Mouse (Mus musculus) gastrocnemius, postnatal 36 days (tissue): ENCODE data around the gene Ppil6. TPM values are rescaled to one million over a fixed set of nuclear protein-coding genes. Genes with fewer than 3 reads are reported as not detected.

ENCODE experiments used
- DNase-seq, 2 experiments: peaks; one replicate each; pipeline ENCODE4 v3.0.0; 2022
- intact Hi-C: fragments of 180-260 bp; cut with DNase I; formaldehyde crosslinking; loops from one replicate; pipeline ENCODE4 v1.15.1; 2025
- total RNA-seq, 2 experiments: library from RNA; stranded (reverse); gene quantifications; 2 replicates each; pipeline ENCODE4 v1.2.3; 2021

The Ppil6 gene
- total RNA-seq, 2 experiments from 2014 or later, result not detected

DNA sequence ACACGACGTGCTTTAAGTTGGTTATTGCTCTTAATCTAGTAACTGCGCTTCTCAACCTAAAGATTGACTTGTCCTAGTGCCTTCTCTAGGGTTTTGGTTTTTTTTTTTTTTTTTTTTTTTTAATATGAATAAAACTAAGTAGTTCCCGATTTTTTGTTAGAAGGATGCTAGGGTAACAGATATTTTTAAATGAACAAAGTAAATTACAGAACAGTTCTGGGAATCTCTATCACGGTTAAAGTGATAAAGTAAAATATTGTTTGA is 30.1 kb downstream of the Ppil6 start:
- intact Hi-C loops, result no loop called here

DNA sequence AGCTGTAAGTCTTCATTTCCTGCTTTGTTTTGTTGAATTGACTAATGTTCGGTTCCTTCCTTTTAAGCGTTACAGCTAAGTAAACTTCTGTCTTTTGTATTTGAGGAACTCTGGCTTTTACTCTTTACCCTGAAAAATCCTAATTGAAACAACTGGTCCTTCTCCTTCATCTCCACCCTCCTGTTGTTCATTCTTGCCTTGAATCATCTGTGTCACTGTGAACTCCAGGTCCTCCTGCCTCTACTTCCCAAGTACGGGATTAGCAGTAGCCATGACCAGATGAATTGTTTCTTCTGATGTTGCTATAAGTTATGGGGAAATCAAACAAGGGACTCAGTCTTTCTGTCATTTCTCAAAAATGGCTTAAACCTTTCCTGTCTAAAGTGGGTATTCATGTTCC is 33.1 kb downstream of the Ppil6 start:
- no peak for DNase-seq
- intact Hi-C loops, result no loop called here

More for the DNA sequence above, 30.1 kb downstream of the Ppil6 start:
- no peak for DNase-seq

DNA sequence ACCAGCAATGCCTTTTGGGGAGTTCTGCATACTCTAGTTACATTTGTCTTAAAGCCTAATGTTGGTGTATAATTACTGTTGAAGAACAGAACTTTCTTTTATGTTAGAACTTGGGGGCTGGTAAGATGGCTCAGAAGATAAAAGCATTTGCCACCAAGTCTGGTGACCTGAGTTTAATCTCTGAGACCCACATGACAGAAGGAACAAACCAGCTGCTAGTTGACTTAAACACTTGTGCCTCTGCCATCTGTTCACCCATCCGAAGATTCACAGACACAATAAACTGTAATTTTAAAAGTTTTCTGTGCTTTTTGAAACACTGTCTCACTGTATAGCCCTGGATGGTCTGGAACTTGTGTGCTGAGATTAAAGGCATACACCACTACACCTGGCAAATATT is 35.5 kb downstream of the Ppil6 start:
- intact Hi-C loops, result no loop called here
- no peak for DNase-seq

DNA sequence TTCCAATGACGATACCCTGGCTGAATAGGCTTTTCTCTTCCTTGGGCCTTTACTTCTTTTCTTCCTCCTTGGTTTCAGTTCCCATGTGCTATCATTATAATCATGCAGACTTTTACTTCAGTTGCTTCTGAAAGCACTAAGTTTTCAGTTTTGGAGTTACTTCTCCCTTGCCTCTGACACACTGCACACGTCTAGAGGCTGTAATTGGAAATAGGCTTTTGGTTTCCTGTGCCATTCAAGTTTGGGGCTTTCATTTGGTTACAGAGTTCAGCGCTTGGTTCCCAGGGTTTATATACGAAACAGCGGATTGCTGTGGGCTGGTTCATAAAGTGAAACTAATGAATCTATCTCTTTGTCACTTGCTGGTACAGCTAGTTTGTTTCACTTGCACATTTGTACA is 39.7 kb downstream of the Ppil6 start:
- intact Hi-C loops, result no loop called here
- no peak for DNase-seq

DNA sequence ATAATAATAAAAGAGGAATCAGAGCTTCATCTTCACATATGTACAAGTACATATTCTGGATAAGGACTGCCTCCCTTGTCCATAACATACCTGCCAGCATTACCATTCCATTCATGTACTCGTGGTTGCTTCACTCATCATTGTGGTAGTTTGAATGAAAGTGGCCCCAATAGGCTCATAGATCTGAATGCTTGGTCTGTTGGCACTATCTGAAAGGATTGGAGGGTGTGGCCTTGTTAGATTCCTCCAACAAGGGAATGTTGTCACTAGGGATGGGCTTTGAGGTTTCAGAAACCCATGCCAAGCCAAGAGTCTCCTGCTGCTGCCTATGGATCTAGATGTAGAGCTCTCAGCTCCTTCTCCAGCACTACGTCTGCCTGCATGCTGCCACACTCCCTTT is 45.8 kb downstream of the Ppil6 start:
- DNase-seq, result no peak
- intact Hi-C loops, result no loop called here

DNA sequence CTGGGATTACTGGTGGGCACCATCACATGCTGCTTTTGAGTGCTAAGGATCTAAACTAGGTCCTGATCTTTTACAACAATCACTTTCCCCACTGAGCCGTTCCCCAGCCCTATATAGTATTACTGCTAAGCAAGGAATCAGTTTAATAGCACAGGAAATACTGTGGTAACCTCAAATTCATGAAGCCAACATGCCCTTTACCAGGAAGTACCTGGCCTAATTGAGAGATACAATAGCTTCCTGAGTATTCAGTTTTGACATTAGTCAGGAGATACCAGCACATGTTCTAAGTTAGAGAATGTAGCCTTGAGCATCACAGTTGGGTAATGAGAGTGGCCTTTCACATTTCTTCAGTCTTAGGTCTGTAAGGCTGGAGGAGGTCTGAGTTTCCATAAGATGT is 46.5 kb downstream of the Ppil6 start:
- intact Hi-C loops, result no loop called here
- no peak for DNase-seq

DNA sequence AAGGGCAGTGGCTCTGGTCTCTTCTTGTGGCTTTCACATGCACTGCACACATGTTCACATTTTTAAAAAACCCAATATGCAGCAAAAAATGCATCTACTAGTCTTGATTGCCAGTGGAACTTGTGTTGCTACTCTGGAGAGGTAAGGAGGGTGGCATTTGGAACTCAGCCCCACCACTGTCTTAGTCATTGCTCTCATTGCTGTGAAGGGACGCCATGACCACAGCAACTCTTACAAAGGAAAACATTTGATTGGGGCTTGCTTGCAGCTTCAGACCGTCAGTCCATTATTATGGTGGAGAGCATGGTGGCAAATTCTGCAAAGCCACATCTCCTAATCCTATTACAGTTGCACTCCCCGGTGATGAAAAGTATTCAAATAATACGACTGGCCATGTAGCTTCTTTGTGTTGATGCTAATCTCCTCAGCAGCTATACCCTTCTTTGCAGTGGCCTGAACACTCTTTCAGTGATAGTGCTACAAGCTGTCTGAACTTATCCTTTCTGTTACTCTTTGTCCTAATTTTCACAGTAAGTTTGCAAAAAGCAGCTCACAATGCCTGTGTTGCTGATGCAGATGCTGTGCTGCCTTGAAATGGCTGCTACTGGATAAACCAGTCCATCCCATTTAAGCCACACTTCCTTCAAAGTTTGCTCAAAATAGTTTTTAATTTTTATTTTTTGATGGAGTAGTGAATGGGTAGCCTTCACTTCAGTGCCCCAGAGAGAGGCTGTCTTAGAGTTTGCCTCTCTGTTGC is 47.2 kb downstream of the Ppil6 start:
- intact Hi-C loops, result no loop called here
- DNase-seq, result no peak

DNA sequence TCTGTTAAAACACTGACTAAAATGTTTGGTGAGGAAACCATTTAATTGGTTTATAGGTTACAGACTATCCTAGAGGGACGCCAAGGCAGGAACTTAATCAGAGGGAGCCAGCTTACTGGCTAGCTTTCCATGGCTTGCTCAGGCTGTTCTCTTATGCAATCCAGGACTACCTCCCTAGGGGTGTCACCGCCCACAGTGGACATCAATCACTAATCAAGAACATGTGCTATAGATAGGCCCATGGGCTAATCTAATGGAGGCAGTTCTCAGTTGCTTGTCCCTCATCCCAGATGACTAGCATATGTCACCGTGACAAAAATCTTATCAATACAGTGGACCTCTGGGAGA is 47.7 kb downstream of the Ppil6 start:
- DNase-seq, result no peak
- intact Hi-C loops, result no loop called here

DNA sequence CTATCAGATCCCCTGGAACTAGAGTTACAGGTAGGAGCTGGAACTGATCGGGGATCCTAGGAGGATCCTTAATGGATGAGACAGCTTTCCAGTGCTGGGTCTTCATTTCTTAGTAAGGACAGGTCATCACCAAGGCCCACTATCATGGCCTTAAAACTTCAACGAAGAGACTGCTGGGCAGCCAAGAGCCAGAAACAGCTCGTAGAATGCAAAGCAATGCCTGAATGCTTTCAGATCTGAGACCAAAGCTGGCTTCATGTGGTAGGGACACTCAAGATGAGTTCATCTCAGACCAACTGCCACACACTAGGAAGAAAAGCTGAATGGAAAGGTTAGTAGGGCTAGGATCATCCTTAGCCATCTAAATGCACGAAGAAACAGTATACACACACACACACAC is 48.7 kb downstream of the Ppil6 start:
- no peak for DNase-seq
- intact Hi-C loops, result no loop called here

DNA sequence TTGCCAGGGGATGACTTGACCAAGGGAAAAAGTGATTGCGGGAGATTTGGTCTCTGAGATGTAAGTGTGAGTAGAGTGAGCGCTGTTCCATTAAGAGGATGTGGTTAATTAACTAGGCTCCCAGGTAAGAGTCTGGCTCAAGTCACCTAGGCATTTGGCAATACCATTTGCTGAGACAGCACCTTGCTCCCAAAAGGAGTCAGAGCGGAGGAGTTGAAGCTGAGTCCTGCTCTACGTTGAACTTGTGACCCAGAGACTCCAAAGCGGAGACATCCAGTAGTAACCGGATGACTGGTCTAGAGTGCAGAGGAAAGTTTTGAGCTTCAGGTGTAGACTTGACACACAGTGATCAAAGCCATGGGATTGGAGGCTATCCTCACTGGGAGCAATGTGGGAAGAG is 51.8 kb downstream of the Ppil6 start:
- intact Hi-C loops, result no loop called here
- no peak for DNase-seq

DNA sequence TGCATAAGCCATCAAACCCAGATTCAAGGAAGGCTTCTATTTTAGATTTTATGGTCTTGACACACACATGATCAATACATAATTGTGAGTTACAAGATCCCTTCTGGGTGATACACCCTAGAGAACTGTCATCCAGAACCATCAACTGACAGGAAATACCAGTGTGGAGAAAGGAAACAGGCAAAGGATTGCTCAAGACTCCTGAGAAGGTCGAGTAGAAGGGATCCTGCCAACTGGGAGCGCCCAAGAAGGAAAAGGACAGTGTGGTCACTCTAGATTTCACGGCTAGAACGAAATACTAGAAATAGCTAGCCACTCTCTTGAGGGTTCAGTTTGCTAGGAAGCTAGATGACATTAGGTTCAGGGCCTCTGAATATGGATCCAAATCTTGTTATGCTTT is 53.2 kb downstream of the Ppil6 start:
- intact Hi-C loops, result no loop called here

DNA sequence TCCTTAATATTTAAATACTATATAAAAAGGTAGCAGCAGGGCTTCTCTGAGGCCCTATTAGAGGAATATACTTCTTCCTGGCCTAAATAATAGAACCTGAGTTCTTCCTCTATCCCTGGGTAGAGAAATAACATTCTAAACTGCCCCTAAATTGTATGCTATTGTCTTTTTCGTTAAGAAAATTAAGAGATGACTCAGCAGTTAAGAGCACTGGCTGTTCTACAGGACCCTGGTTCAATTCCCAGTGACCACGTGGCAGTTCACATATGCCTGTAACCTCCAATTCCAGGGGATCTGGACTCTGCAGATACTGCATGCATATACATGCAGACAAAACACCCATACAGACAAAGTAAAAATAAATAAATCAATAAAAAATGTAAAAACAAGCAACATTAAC is 53.6 kb downstream of the Ppil6 start:
- intact Hi-C loops, result no loop called here
- no peak for DNase-seq

More for the DNA sequence above, 53.2 kb downstream of the Ppil6 start:
- DNase-seq, result no peak

DNA sequence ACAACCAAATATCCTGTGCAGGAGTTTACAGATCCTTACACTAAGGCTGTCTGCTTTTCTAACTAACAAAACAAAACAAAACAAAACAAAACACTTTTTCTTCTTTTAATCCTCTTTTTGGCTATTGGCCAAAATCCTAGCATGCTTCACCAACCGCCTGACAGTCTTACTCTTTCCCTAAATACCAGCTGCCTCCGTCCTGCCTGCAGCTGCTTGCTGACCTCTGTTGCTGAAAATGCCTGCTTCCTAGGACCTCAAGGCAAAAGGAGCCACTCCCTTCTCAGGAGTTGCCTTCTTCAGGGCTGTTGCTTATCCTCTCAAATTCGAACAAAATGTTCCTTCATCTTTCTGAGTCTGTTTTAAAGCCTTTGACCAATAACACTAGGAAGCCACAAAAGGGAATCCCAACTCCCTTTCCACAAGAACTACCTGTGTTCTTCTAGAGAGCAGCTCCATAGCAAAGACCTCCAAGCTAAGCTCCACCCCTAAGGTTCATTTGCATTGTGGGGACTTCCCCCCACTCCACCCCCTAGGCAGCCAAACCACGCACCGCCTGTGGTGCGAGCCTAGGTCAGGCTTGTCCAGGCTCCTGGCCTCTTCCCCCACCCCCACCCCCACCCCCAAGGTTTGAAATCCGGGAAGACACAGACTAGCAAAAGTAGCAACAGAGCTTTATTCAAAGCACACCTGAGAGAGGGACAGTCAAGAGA is 54.4 kb downstream of the Ppil6 start:
- DNase-seq, result no peak
- intact Hi-C loops, result no loop called here

DNA sequence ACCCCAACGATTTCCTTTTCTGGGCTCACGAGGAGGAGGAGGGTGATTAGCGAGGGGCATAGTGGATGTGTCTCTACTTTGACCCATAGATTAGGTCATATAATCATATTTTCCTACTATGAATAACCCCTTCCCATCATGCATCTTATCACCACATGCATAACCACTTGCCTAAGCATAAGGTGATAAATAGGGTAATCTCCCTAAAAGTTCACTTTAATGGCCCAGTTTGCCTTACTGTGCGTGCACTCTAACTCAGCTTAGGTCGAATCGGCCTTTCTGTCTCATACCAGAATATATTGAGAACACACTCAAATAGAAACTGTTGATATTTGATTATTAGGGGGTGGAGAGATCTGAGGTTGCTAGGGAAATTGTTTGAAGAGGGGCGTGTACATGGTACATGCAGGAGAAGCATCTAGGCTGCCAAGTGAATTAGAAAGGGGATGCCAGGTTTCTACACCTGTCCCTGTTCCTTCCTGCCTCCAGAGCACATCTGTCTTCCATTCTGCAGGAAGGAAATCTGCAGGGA is 55.1 kb downstream of the Ppil6 start:
- intact Hi-C loops, result no loop called here
- DNase-seq, result no peak

DNA sequence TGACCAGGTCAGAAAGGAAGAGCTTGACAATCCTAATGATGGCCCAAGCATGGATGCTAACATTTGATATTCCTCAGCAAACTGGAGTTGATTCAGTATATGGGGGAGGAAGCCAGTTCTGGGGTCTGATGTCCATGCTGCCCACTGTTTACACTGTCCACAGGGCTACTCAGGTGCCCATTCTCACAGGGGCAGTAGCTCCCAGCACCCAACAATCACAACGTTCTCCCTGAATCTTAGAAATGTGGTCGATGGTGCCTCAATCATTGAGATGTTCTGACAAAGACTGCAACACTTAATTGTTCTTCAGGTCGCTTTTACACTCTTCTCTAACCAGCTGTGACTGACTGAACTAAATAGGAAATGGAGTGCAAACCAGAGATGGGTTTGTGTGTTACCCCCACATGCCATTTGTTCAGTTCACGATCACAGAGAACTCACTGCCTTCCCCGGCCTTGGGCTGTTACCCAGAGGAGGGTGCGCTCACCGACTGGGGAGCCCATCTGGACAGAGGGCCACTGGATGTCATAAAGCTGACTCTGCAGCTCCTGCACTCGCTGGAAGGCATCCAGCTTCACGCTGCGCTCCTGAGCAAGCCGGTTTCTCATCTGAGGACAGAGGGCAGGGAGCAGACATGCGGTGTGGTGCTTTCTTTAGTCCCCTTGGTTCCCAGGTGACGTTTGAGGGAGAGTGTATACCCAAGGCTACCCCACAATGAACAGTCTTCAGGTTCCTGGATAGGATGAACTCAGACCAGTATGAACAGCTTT is 56.3 kb downstream of the Ppil6 start:
- intact Hi-C loops, result no loop called here
- no peak for DNase-seq

DNA sequence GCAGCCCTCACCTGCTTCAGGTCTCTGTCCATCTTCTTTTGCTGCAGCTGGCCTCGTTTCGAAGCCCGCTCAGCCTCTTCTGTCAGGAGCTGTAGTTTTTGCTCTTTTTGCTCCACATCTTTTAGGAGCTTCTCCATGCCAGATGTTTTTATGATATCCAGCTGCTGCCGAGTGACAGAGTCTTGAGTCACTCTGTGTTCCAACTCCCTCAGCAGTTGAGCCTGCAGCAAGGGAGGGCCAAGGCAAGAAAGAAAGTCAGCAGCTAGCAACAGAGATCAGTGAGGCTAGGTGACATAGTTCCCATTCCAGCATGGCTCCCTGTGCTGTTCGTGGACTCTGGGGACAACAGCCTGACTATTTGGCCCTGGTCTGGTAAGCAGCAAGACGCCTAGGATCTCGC is 60.5 kb downstream of the Ppil6 start:
- no peak for DNase-seq

DNA sequence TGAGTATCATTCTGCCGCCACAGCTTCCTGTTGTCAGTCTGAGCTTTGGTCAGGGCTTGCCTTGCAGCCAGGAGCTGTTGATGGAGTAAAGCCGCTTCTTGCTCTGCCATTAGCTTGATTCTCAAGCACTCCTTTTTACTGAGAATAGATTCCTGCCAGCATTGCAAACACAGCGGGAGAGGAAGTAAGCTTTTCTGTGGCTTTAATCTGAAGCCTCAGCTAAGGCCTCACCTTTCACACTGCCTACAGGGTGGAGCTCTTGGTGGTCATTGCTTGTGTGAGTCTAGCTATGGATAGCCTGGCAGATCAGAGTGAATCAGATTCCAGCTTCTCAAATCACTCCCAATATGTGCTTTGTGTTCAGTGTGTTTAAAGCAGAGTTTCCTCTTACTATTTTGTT is 62.1 kb downstream of the Ppil6 start:
- no peak for DNase-seq
- intact Hi-C loops, result no loop called here

More for the DNA sequence above, 60.5 kb downstream of the Ppil6 start:
- intact Hi-C loops, result no loop called here

DNA sequence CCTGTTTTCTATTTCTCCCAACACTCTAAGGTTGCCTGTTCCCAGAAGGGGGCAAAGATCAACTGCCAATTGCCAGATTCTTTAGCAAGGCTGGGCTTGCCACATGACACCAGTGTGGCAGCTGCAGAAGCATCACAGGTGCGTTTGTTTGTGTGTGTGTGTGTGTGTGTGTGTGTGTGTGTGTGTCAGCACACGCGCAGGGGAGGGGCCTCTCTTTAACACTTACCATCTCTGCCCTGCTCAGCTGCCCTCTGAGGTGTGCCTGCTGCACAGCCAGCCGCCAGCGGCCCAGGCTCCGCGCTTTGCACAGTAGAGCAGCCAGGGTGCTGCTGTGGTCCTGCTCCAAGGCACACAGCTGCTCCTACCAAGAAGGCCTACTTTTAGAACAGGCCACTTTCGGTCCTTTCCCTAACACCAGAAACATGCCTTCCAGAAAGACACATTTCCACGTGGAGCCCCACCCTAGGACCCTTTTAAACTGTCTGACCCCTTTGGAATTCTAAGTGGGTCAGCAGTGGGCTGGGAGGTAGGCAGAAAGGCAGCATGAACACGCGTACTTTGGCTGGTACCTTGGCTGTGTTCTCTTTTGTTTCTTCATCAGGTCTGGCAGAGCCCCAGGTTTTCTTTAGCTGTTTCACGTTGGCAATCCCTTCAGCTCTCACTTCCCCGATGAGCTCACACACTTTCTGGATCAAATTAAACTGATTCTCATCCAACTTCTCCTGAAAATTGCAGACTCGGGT is 62.8 kb downstream of the Ppil6 start:
- intact Hi-C loops, result no loop called here
- DNase-seq, result peak; percentile 35 to 46

DNA sequence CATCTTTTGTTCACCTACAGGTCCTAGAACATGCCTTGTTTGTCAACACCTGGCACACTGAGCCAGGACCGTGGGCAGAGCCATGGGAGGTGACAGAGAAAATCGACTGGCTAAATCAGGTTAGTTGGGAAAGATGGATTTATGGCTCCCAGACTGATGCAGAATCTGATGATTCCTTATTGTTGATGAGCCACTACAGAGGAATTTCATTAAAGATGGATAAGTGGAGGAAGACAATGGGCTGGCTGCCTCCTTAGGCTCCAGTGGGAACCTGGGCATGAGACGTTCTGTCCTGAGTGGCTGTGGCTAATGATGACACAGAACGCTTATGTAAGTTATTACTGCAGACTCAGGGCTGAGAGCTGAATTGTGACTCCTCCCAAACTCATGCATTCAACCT is 63.5 kb downstream of the Ppil6 start:
- intact Hi-C loops, result no loop called here
- DNase-seq, result no peak

DNA sequence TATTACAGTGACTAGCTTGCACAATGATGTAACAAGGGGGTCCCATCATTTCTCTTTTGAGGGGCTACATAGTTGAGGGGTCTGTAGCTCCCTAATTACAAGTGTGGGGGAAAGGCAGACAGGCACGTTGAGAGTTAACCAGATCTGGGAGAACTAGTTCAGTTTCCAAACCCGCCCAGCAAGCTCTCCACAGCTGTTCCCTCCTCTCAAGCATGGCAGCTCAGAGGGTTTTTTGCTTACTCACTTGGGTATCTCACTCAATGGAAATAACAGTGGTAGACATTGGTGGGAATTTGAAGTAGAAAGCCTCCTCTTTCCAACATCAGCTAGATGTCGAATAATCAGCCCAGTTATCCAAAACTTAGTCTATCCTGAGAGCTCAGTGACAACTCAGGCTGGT is 64.8 kb downstream of the Ppil6 start:
- DNase-seq, result no peak
- intact Hi-C loops, result no loop called here

DNA sequence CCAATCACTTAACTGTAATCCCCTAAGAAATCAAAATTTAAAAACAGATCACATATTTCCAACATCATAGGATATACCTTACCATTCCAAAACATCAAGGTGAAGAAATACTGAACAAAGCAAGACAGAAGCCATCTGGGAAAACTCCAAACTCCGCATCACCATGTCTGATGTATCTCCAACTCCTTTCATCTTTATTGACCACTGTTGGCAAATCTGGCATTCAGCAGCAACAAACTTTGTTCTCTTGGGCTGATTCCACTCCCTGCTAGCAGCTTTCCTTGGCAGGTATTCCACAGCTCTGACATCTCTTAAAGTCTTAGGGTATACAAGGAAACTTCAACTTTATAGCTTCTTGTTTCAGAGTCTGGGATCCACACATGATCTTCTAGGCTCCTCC is 68.2 kb downstream of the Ppil6 start:
- DNase-seq, result no peak
- intact Hi-C loops, result no loop called here
